Mouse (Mus musculus) ES-E14 (cell line): ENCODE data around the gene Grk6. TPM values are rescaled to one million over a fixed set of nuclear protein-coding genes. Genes with fewer than 3 reads are reported as not detected.

ENCODE experiments used
- DNase-seq: peaks from one replicate; pipeline ENCODE4 v3.0.0-alpha.2; 2013; ENCODE audit warnings: low read depth, low spot score
- H3K27ac ChIP-seq: 2 replicates; pipeline ENCODE4 v1.5.1; 2012; ENCODE audit warnings: low read depth, mild to moderate bottlenecking, low read length, moderate library complexity, mixed read lengths; ENCODE audit not compliant: poor library complexity, insufficient read depth, severe bottlenecking
- H3K36me3 ChIP-seq: 2 replicates; pipeline ENCODE4 v1.6.1; 2012; ENCODE audit warnings: mild to moderate bottlenecking, low read length, moderate library complexity, mixed read lengths; ENCODE audit not compliant: control insufficient read depth, poor library complexity, insufficient read depth, severe bottlenecking
- H3K4me1 ChIP-seq, 2 experiments: fragments of 150-350 bp in 1 of 2; sonication (generic) in 1 of 2; 2 replicates each; pipeline ENCODE4 v1.6.1; 2012; ENCODE audit warnings: low read length in 2 of 2, mild to moderate bottlenecking in 1 of 2, mixed read lengths in 1 of 2; ENCODE audit not compliant: control insufficient read depth in 2 of 2, insufficient read depth in 2 of 2, poor library complexity in 1 of 2
- H3K4me3 ChIP-seq, 2 experiments: fragments of 150-350 bp in 1 of 2; sonication (generic) in 1 of 2; 2 replicates each; pipeline ENCODE4 v1.5.1; 2012; ENCODE audit warnings: low read length in 2 of 2, low read depth in 1 of 2, mild to moderate bottlenecking in 1 of 2, mixed read lengths in 1 of 2; ENCODE audit not compliant: insufficient read depth in 1 of 2, poor library complexity in 1 of 2, severe bottlenecking in 1 of 2
- H3K9ac ChIP-seq: 2 replicates; pipeline ENCODE4 v1.6.1; 2012; ENCODE audit warnings: low read depth, mild to moderate bottlenecking, low read length, mixed read lengths; ENCODE audit not compliant: poor library complexity, insufficient read depth, severe bottlenecking
- H3K9me3 ChIP-seq: fragments of 150-350 bp; sonication (generic); 2 replicates; pipeline ENCODE4 v1.6.1; 2012; ENCODE audit warnings: low read depth, mild to moderate bottlenecking, low read length; ENCODE audit not compliant: control insufficient read depth, insufficient read depth
- CHD2 ChIP-seq: IDR thresholded peaks from 2 replicates; pipeline ENCODE4 v1.6.1; 2014; ENCODE audit warnings: mild to moderate bottlenecking, low read depth, low read length, inconsistent platforms
- HCFC1 ChIP-seq: IDR thresholded peaks from 2 replicates; pipeline ENCODE4 v1.6.1; 2012; ENCODE audit warnings: low read length, inconsistent platforms, borderline replicate concordance; ENCODE audit not compliant: insufficient read depth
- MAFK ChIP-seq: IDR thresholded peaks from 2 replicates; pipeline ENCODE4 v1.6.1; 2014; ENCODE audit warnings: mild to moderate bottlenecking, low read depth, low read length, inconsistent platforms; ENCODE audit not compliant: insufficient read depth
- ZC3H11A ChIP-seq: IDR thresholded peaks from 2 replicates; pipeline ENCODE4 v1.6.1; 2012; ENCODE audit warnings: low read depth, mild to moderate bottlenecking, inconsistent platforms, low read length, borderline replicate concordance
- ZNF384 ChIP-seq: IDR thresholded peaks from 2 replicates; pipeline ENCODE4 v1.6.1; 2012; ENCODE audit warnings: low read depth, low read length, inconsistent platforms
- in situ Hi-C, 2 experiments: fragments of 600-800 bp; cut with MboI; formaldehyde crosslinking; loops; one replicate each; pipeline ENCODE4 v1.15.1; 2025; ENCODE audit warnings: low sequenced_read_pairs in 2 of 2, inconsistent platforms in 1 of 2; ENCODE audit not compliant: unreplicated experiment in 2 of 2
- total RNA-seq: library from RNA; depleted of rRNA; stranded (reverse); fragments of 300-350 nt; gene quantifications from 2 replicates; pipeline ENCODE4 v1.2.3, GENCODE M21; 2012

The Grk6 gene
- total RNA-seq, 1 experiment: 74.7 TPM

GRCm38 (mm10) chr13:55487578-55488498 is 43.0 kb downstream of the Grk6 start, which contains the start of gene Dbn1:
Dbn1 (minus strand) TSS chr13:55488111.
- peak within 1 kb of the TSS; percentile 78 to 94 for H3K4me3 ChIP-seq
- no peak within 1 kb of the TSS for H3K27ac ChIP-seq
- in situ Hi-C loops: no loop called here
- no peak for DNase-seq
- TF ChIP-seq MAFK (no peak), CHD2 (no peak), ZNF384 (no peak), ZC3H11A (no peak), HCFC1 (no peak)
- no peaks in the 10 kb centered on the region for H3K36me3 ChIP-seq
- no peaks in the 10 kb centered on the region for H3K9me3 ChIP-seq
- H3K4me1 ChIP-seq: peaks cover 3 to 8% of the 10 kb centered on the region in 2 experiments; a peak in 2 of 4 replicates
- H3K9ac ChIP-seq: peak within 1 kb of the TSS; percentile 79

GRCm38 (mm10) chr13:55494257-55494656 is 49.4 kb downstream of the Grk6 start:
- Histone ChIP-seq H3K9ac (no peak overlapping the region), H3K9me3 (no peaks in the 10 kb centered on the region), H3K36me3 (peaks cover 16% of the 10 kb centered on the region; the same call in 1 of the 2 replicates), H3K4me3 (no peak overlapping the region), H3K4me1 (peaks cover 1 to 26% of the 10 kb centered on the region in 2 experiments; a peak in 1 of 4 replicates), H3K27ac (no peak overlapping the region)
- no peak for DNase-seq
- in situ Hi-C loops: no loop called here
- TF ChIP-seq MAFK (no peak), HCFC1 (no peak), ZNF384 (no peak), ZC3H11A (no peak), CHD2 (no peak)

- peaks cover 16% of the 10 kb centered on the region; the same call in 1 of the 2 replicates for H3K36me3 ChIP-seq
- TF ChIP-seq ZC3H11A (no peak), ZNF384 (no peak), MAFK (no peak), HCFC1 (no peak), CHD2 (no peak)
- peaks cover 1 to 24% of the 10 kb centered on the region in 2 experiments; a peak in 1 of 4 replicates for H3K4me1 ChIP-seq
- no peak overlapping the region for H3K9ac ChIP-seq
- no peaks in the 10 kb centered on the region for H3K9me3 ChIP-seq
- no peak for DNase-seq
- no peak overlapping the region for H3K4me3 ChIP-seq
- H3K27ac ChIP-seq: no peak overlapping the region
- in situ Hi-C loops: no loop called here
Measured at GRCm38 (mm10) chr13:55494883-55495621, 50.2 kb downstream of the Grk6 start.

GRCm38 (mm10) chr13:55495702-55496101 is 50.8 kb downstream of the Grk6 start:
- in situ Hi-C loops: no loop called here
- Histone ChIP-seq H3K4me1 (peaks cover 1 to 26% of the 10 kb centered on the region in 2 experiments; a peak in 1 of 4 replicates), H3K9me3 (no peaks in the 10 kb centered on the region), H3K9ac (no peak overlapping the region), H3K27ac (no peak overlapping the region), H3K36me3 (peaks cover 18% of the 10 kb centered on the region; the same call in 1 of the 2 replicates), H3K4me3 (no peak overlapping the region)
- no peak for DNase-seq
- TF ChIP-seq CHD2 (no peak), MAFK (no peak), ZC3H11A (no peak), ZNF384 (no peak), HCFC1 (no peak)
